ENCODE assay signal across 8 mouse cellular contexts in the genomic region with DNA sequence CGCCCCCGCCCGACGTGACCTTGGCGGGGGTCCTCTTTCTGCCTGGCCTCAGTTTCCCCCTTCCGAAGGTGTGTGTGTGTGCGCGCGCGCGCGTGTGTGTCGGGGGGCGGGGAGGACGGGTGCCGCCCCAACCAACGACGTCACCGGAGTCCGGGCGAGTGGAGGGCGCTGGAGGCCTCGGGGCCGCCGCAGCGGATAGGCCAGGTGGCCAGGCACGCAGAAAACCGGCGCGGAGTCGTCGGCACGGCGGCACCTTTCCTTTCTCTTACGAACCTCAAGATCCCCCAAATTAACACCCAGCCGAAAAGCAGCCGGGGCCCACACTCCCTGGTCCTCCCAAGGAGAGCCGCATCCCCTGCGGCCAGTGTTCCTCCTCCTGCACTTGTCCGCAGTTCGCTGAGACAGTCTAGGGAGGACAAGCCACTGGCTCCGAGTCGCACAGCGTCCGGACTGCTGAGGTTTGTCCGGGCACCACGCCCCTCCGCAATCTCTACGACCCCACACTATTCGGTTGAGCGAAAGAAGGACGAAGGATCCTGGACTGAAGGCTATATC.
DNase-seq lines count a peak whose midpoint lies in the region; ATAC-seq and TF ChIP-seq lines count a peak whose summit lies in the region.

No protein-coding gene starts in this region.

- peak overlapping the region; percentile 87 for H3K9ac ChIP-seq in intestine, embryonic 16.5 days (ENCODE audit: low read depth, low read length)
- H3K9ac ChIP-seq in liver, embryonic 14.5 days (replicated peaks), result peak overlapping the region; percentile 40; the same call in 1 of the 2 replicates

- H3K4me3 ChIP-seq in intestine, embryonic 16.5 days (ENCODE audit: low read length), result peak overlapping the region; percentile 89
- H3K4me3 ChIP-seq in liver, embryonic 14.5 days (ENCODE audit: insufficient read depth in 1 of 2, low read depth in 2 of 2, low read length in 2 of 2), result peak overlapping the region; percentile 42 to 78

- H3K27ac ChIP-seq in intestine, embryonic 16.5 days (ENCODE audit: low read length), result peak overlapping the region; percentile 25
- H3K27ac ChIP-seq in liver, embryonic 14.5 days, result no peak overlapping the region

- ATAC-seq in intestine, embryonic 16.5 days, result peak; percentile 73
- peak; percentile 56 for ATAC-seq in liver, embryonic 14.5 days (ENCODE audit: insufficient read depth)

- TF ChIP-seq EP300 in liver, embryonic 14.5 days (IDR thresholded peaks at IDR 0.05; ENCODE audit: low read depth), result no peak

- TF ChIP-seq CTCF in liver, embryonic 14.5 days (IDR thresholded peaks at IDR 0.05; ENCODE audit: low read depth), result no peak

- peaks cover 15% of the 10 kb centered on the region for H3K4me1 ChIP-seq in intestine, embryonic 16.5 days (ENCODE audit: control insufficient read depth, insufficient read depth, low read length)
- H3K4me1 ChIP-seq in liver, embryonic 14.5 days (replicated peaks; ENCODE audit: control insufficient read depth in 2 of 2, insufficient read depth in 2 of 2, low read length in 1 of 2), result peaks cover 5 to 10% of the 10 kb centered on the region in 2 experiments; a peak in 3 of 4 replicates

- no peaks in the 10 kb centered on the region for H3K36me3 ChIP-seq in intestine, embryonic 16.5 days (ENCODE audit: control insufficient read depth, insufficient read depth, low read length)
- H3K36me3 ChIP-seq in liver, embryonic 14.5 days (replicated peaks; ENCODE audit: control insufficient read depth, insufficient read depth, low read depth), result no peaks in the 10 kb centered on the region

- H3K4me2 ChIP-seq in intestine, embryonic 16.5 days (ENCODE audit: low read depth, low read length), result peak overlapping the region; percentile 90
- H3K4me2 ChIP-seq in liver, embryonic 14.5 days (ENCODE audit: low read depth), result peak overlapping the region; percentile 86

- no peaks in the 10 kb centered on the region for H3K9me3 ChIP-seq in intestine, embryonic 16.5 days (ENCODE audit: control insufficient read depth, low read length)
- H3K9me3 ChIP-seq in liver, embryonic 14.5 days (ENCODE audit: control insufficient read depth, low read length), result no peaks in the 10 kb centered on the region

- H3K27me3 ChIP-seq in intestine, embryonic 16.5 days (replicated peaks; ENCODE audit: control insufficient read depth, insufficient read depth, low read length), result 0 out of 2 replicates have a peak, but pooled peaks cover 4% of the 10 kb centered on the region
- peaks cover 38% of the 10 kb centered on the region for H3K27me3 ChIP-seq in liver, embryonic 14.5 days (ENCODE audit: control insufficient read depth, insufficient read depth, low read length)

- WGBS in intestine, embryonic 16.5 days, result under 1% methylated on average over 51 of the region's 52 CpGs
- 1% methylated on average over 48 of the region's 52 CpGs for WGBS in liver, embryonic 14.5 days (ENCODE audit: insufficient replicate concordance)

- DNase-seq in layer of hippocampus, postnatal 10 days (ENCODE audit: low spot score in 2 of 2), result peak; percentile 44 to 56
- no peak for DNase-seq in layer of hippocampus, adult 9-11 months
- DNase-seq in cerebellum, postnatal 36 days, result peak; percentile 71 to 74
- DNase-seq in gastrocnemius, postnatal 36 days, result peak; percentile 57 to 59
- DNase-seq in liver, embryonic 14.5 days (ENCODE audit: low read depth in 3 of 3, low spot score in 3 of 3), result no peak
- peak; percentile 73 for DNase-seq in naive thymus-derived CD4-positive, alpha-beta T cell, adult 2 months (ENCODE audit: low read depth)
- DNase-seq in thymus, postnatal 0 days (ENCODE audit: low spot score), result peak; percentile 41

- intact Hi-C loops in gastrocnemius, postnatal 36 days (cut with DNase I), result loop anchor here (5.0 kb wide), 1 partner anchor 61 kb away; no protein-coding TSS in a partner anchor

Comparison
In these comparisons a context has a peak if more than half of its experiments do, and no peak if none do; other contexts are left out.
1. DNase-seq: peak in layer of hippocampus, postnatal 10 days (2 of 2), cerebellum, postnatal 36 days (2 of 2), gastrocnemius, postnatal 36 days (2 of 2), naive thymus-derived CD4-positive, alpha-beta T cell, adult 2 months (single experiment) and thymus, postnatal 0 days (single experiment); none in layer of hippocampus, adult 9-11 months (single experiment) and liver, embryonic 14.5 days (0 of 3).